In genomic region chr15:26872234-26872633, GRCm38 (mm10) we compare ENCODE assay signal across 22 mouse cellular contexts. TPM values are rescaled to one million over a fixed set of nuclear protein-coding genes. Genes with fewer than 3 reads are reported as not detected.
"Had no signal": no experiment of that assay in that cellular context is flagged by ENCODE, and none has a peak within 500 bp of the region (broad histone marks: within the 10 kb centered on the region; RNA-seq: fewer than 3 reads in every experiment).

No protein-coding gene starts in this region.

- H3K9ac ChIP-seq: limb, embryonic 12.5 days; limb, embryonic 15.5 days; liver, embryonic 14.5 days; liver, postnatal 0 days; lung, embryonic 14.5 days; midbrain, embryonic 15.5 days; stomach, embryonic 15.5 days had no signal

- H3K4me3 ChIP-seq: limb, embryonic 12.5 days; limb, embryonic 15.5 days; megakaryocyte, embryonic 14.5 days; midbrain, embryonic 15.5 days; myocyte; stomach, embryonic 15.5 days had no signal

- H3K9me3 ChIP-seq: limb, embryonic 12.5 days; limb, embryonic 15.5 days; midbrain, embryonic 15.5 days; stomach, embryonic 15.5 days had no signal

- H3K4me2 ChIP-seq: limb, embryonic 12.5 days; limb, embryonic 15.5 days; liver, embryonic 11.5 days; lung, embryonic 14.5 days; midbrain, embryonic 15.5 days; stomach, embryonic 15.5 days had no signal

- H3K36me3 ChIP-seq: limb, embryonic 12.5 days; limb, embryonic 15.5 days; midbrain, embryonic 15.5 days; stomach, embryonic 15.5 days had no signal

- H3K27me3 ChIP-seq: limb, embryonic 12.5 days; limb, embryonic 15.5 days; megakaryocyte, embryonic 14.5 days; midbrain, embryonic 15.5 days; stomach, embryonic 15.5 days had no signal

- ATAC-seq: liver, postnatal 0 days; lung, postnatal 0 days; midbrain, embryonic 15.5 days had no signal

- DNase-seq: kidney, adult 11 months; kidney, adult 9 months; kidney, postnatal 14 days; kidney, postnatal 4 days; left cerebral cortex, postnatal 4 days; liver, postnatal 0 days; lung, embryonic 14.5 days; lung, postnatal 36 days; right cerebral cortex, adult 18-20 months; right cerebral cortex, postnatal 14 days; spleen, adult 18-20 months; thymus, postnatal 25 days had no signal

- H3K4me1 ChIP-seq: megakaryocyte, embryonic 14.5 days had no signal

- H3K27ac ChIP-seq: limb, embryonic 12.5 days; limb, embryonic 15.5 days; liver, embryonic 14.5 days; midbrain, embryonic 15.5 days; stomach, embryonic 15.5 days had no signal

RNA-seq across cellular contexts. Expression of gene Fbxl7, which starts 23.1 kb away (rescaled TPM):
- total RNA-seq: monocyte, adult 5-6 weeks had no signal
